In genomic region chr3:102803937-102804336, GRCm38 (mm10) we compare ENCODE assay signal across 8 mouse cellular contexts. TPM values are rescaled to one million over a fixed set of nuclear protein-coding genes. Genes with fewer than 3 reads are reported as not detected.
DNase-seq lines count a peak whose midpoint lies in the region; ATAC-seq and TF ChIP-seq lines count a peak whose summit lies in the region.

No protein-coding gene starts in this region.

- no peak overlapping the region for H3K9ac ChIP-seq in liver, embryonic 12.5 days
- no peak overlapping the region for H3K9ac ChIP-seq in hindbrain, postnatal 0 days (replicated peaks; ENCODE audit: low read length)

- intact Hi-C loops in left cerebral cortex, postnatal 25 days (cut with DNase I): loop anchor here (1.0 to 10.0 kb wide), 4 partner anchors 89 to 719 kb away; partner anchors contain the start of gene Casq2

- peak; percentile 82 for TF ChIP-seq CTCF in hindbrain, postnatal 0 days (IDR thresholded peaks at IDR 0.05; ENCODE audit: low read depth)

- H3K4me3 ChIP-seq in liver, embryonic 12.5 days: no peak overlapping the region
- H3K4me3 ChIP-seq in hindbrain, postnatal 0 days (ENCODE audit: low read length): no peak overlapping the region

- no peak overlapping the region for H3K27ac ChIP-seq in liver, embryonic 12.5 days
- no peak overlapping the region for H3K27ac ChIP-seq in hindbrain, postnatal 0 days

- peak; percentile 66 for DNase-seq in liver
- peak; percentile 85 for DNase-seq in adrenal gland, postnatal 10 days
- DNase-seq in embryo, embryonic 9.5 days (ENCODE audit: extremely low spot score): peak; percentile 66
- peak; percentile 84 for DNase-seq in hindbrain, postnatal 0 days (ENCODE audit: low spot score)
- peak; percentile 74 to 79 for DNase-seq in left cerebral cortex, postnatal 25 days (ENCODE audit: low spot score in 2 of 2)
- DNase-seq in thymus, postnatal 14 days: peak; percentile 88

- WGBS in liver, embryonic 12.5 days (ENCODE audit: insufficient replicate concordance): 0% methylated on average over 3 of the region's 3 CpGs
- 9% methylated on average over 3 of the region's 3 CpGs for WGBS in hindbrain, postnatal 0 days

- no peaks in the 10 kb centered on the region for H3K27me3 ChIP-seq in liver, embryonic 12.5 days (replicated peaks)
- H3K27me3 ChIP-seq in hindbrain, postnatal 0 days (ENCODE audit: insufficient read depth, low read length): no peaks in the 10 kb centered on the region

- H3K36me3 ChIP-seq in liver, embryonic 12.5 days: no peaks in the 10 kb centered on the region
- H3K36me3 ChIP-seq in hindbrain, postnatal 0 days (ENCODE audit: insufficient read depth, low read length): no peaks in the 10 kb centered on the region

- no peaks in the 10 kb centered on the region for H3K9me3 ChIP-seq in liver, embryonic 12.5 days (replicated peaks)
- H3K9me3 ChIP-seq in hindbrain, postnatal 0 days (ENCODE audit: low read length): no peaks in the 10 kb centered on the region

- no peaks in the 10 kb centered on the region for H3K4me1 ChIP-seq in liver, embryonic 12.5 days
- H3K4me1 ChIP-seq in hindbrain, postnatal 0 days (ENCODE audit: insufficient read depth, low read length): no peaks in the 10 kb centered on the region

- ATAC-seq in liver, embryonic 12.5 days: no peak
- ATAC-seq in hindbrain, postnatal 0 days: no peak
- peak; percentile 91 for ATAC-seq in neutrophil, adult 5-6 weeks (ENCODE audit: extremely low read depth, insufficient number of reproducible peaks, low FRiP score, poor library complexity, severe bottlenecking)

- no peak overlapping the region for H3K4me2 ChIP-seq in liver, embryonic 12.5 days
- no peak overlapping the region for H3K4me2 ChIP-seq in hindbrain, postnatal 0 days (ENCODE audit: low read depth, low read length)

RNA-seq across cellular contexts. Expression of gene Tshb, which starts 21.4 kb away (rescaled TPM):
- not detected in 2 replicates for polyA plus RNA-seq in liver, embryonic 12.5 days (2016; fragmentation: Nextera tagmentation; extraction: Ambion mirVana)
- total RNA-seq in adrenal gland, postnatal 10 days (2021): not detected
- total RNA-seq in hindbrain, postnatal 0 days (2014; rRNA removed): not detected in 2 replicates
- 0.39 and 0.71 TPM in 2 replicates for polyA plus RNA-seq in hindbrain, postnatal 0 days (2015; fragmentation: Nextera tagmentation; extraction: Ambion mirVana)
- total RNA-seq in left cerebral cortex, postnatal 25 days (2021): not detected
- total RNA-seq in neutrophil, adult 5-6 weeks (2017): 0.47 and 0.74 TPM in 2 replicates
